Mouse (Mus musculus) CH12.LX (cell line): ENCODE data around the gene Zbtb44.

Source experiments
- CTCF ChIP-seq, 2 experiments: IDR thresholded peaks in 1 of 2; conservative IDR thresholded peaks in 1 of 2; 2 replicates each; pipeline ENCODE4 v1.5.1; 2011 to 2012; ENCODE audit warnings: low read depth in 2 of 2, low read length in 2 of 2, improper control_type of control experiment in 1 of 2, inconsistent platforms in 1 of 2, mild to moderate bottlenecking in 1 of 2, moderate library complexity in 1 of 2
- EP300 ChIP-seq: IDR thresholded peaks from 2 replicates; pipeline ENCODE4 v1.6.1; 2011; ENCODE audit warnings: low read length, improper control_type of control experiment
- MAX ChIP-seq: IDR thresholded peaks from 2 replicates; pipeline ENCODE4 v1.6.1; 2011; ENCODE audit warnings: low read length, improper control_type of control experiment
- POLR2A ChIP-seq: IDR thresholded peaks from 2 replicates; pipeline ENCODE4 v1.6.1; 2011; ENCODE audit warnings: low read depth, mild to moderate bottlenecking, improper control_type of control experiment, low read length
- TBP ChIP-seq: conservative IDR thresholded peaks from 2 replicates; pipeline ENCODE4 v1.6.1; 2011; ENCODE audit warnings: low read depth, low read length, improper control_type of control experiment
- USF1 ChIP-seq: IDR thresholded peaks from 2 replicates; pipeline ENCODE4 v1.6.1; 2014; ENCODE audit warnings: low read depth, mild to moderate bottlenecking, inconsistent platforms, low read length, improper control_type of control experiment
- ZC3H11A ChIP-seq: IDR thresholded peaks from 2 replicates; pipeline ENCODE4 v1.6.1; 2012; ENCODE audit warnings: low read depth, mild to moderate bottlenecking, inconsistent platforms, low read length, improper control_type of control experiment
- ZMIZ1 ChIP-seq: IDR thresholded peaks from 2 replicates; pipeline ENCODE4 v1.6.1; 2012; ENCODE audit warnings: low read depth, mild to moderate bottlenecking, inconsistent platforms, low read length, improper control_type of control experiment

GRCm38 (mm10) chr9:31086754-31087145 lies 56.3 kb downstream of the Zbtb44 start:
- TF ChIP-seq POLR2A (no peak), TBP (no peak), ZC3H11A (no peak), CTCF (conservative IDR thresholded peaks at IDR 0.05 in 1 of 2, IDR thresholded peaks at IDR 0.05 in 1 of 2; ENCODE audit: low read depth in 2 of 2, low read length in 2 of 2) (no peak), USF1 (no peak), ZMIZ1 (no peak), MAX (no peak), EP300 (no peak)
